Mouse (Mus musculus) ES-E14 (cell line): ENCODE results near the gene Olfr1395.

Experiments used
- HCFC1 ChIP-seq: IDR thresholded peaks from 2 replicates; pipeline ENCODE4 v1.6.1; 2012; ENCODE audit warnings: low read length, inconsistent platforms, borderline replicate concordance; ENCODE audit not compliant: insufficient read depth
- ZC3H11A ChIP-seq: IDR thresholded peaks from 2 replicates; pipeline ENCODE4 v1.6.1; 2012; ENCODE audit warnings: low read depth, mild to moderate bottlenecking, inconsistent platforms, low read length, borderline replicate concordance
- ZNF384 ChIP-seq: IDR thresholded peaks from 2 replicates; pipeline ENCODE4 v1.6.1; 2012; ENCODE audit warnings: low read depth, low read length, inconsistent platforms

GRCm38 (mm10) chr11:49154077-49154476, 12.0 kb downstream of the Olfr1395 start, which contains the start of gene Olfr1394:
- TF ChIP-seq ZC3H11A (no peak), ZNF384 (no peak), HCFC1 (no peak)
